Mouse (Mus musculus) neural tube, embryonic 11.5 days (tissue): ENCODE data around the gene Pbp2. TPM values are rescaled to one million over a fixed set of nuclear protein-coding genes. Genes with fewer than 3 reads are reported as not detected.

Source experiments
- ATAC-seq: fragments of 200-750 bp; cut with Nextera tagmentation; 2 replicates; pipeline ENCODE4 v1.8.0; 2017; ENCODE audit warnings: moderate number of reproducible peaks, mild to moderate bottlenecking, moderate TSS enrichment, moderate library complexity; ENCODE audit not compliant: insufficient read depth, low FRiP score, low TSS enrichment
- DNase-seq: peaks from one replicate; pipeline ENCODE4 v3.0.0-alpha.2; 2015; ENCODE audit warnings: low spot score
- H3K27ac ChIP-seq: fragments of 300-500 bp; sonication (generic); 2 replicates; pipeline ENCODE4 v1.5.1; 2014; ENCODE audit warnings: low read depth, mild to moderate bottlenecking, low read length
- H3K27me3 ChIP-seq: fragments of 300-500 bp; sonication (generic); 2 replicates; pipeline ENCODE4 v1.6.1; 2014; ENCODE audit warnings: mild to moderate bottlenecking, low read length, mixed read lengths; ENCODE audit not compliant: control insufficient read depth, insufficient read depth
- H3K36me3 ChIP-seq: fragments of 300-500 bp; sonication (generic); 2 replicates; pipeline ENCODE4 v1.6.1; 2014; ENCODE audit warnings: mild to moderate bottlenecking, low read length, moderate library complexity, mixed read lengths; ENCODE audit not compliant: control insufficient read depth, insufficient read depth
- H3K4me1 ChIP-seq: fragments of 300-500 bp; sonication (generic); 2 replicates; pipeline ENCODE4 v1.6.1; 2014; ENCODE audit warnings: low read length, mixed read lengths; ENCODE audit not compliant: control insufficient read depth, insufficient read depth
- H3K4me2 ChIP-seq: fragments of 300-500 bp; sonication (generic); 2 replicates; pipeline ENCODE4 v1.6.1; 2014; ENCODE audit warnings: low read depth, mild to moderate bottlenecking, moderate library complexity
- H3K4me3 ChIP-seq: fragments of 300-500 bp; sonication (generic); 2 replicates; pipeline ENCODE4 v1.5.1; 2014; ENCODE audit warnings: low read depth, low read length
- H3K9ac ChIP-seq: fragments of 300-500 bp; sonication (generic); 2 replicates; pipeline ENCODE4 v1.6.1; 2014; ENCODE audit warnings: mild to moderate bottlenecking, low read length
- H3K9me3 ChIP-seq: fragments of 300-500 bp; sonication (generic); 2 replicates; pipeline ENCODE4 v1.6.1; 2016; ENCODE audit warnings: low read length; ENCODE audit not compliant: control insufficient read depth
- WGBS: fragments of 180-500 bp; shearing (Covaris S2); extraction: QIAGEN DNeasy Blood & Tissue Kit; methylation state at CpG from one replicate; pipeline ENCODE4 v1.1.7; 2014; 5-methylcytosine and 5-hydroxymethylcytosine counted together
- polyA plus RNA-seq: library from polyadenylated mRNA; unstranded; fragments of >200 nt; fragmentation: Nextera tagmentation; extraction: Ambion mirVana; gene quantifications from 2 replicates; pipeline ENCODE4 v1.2.1, GENCODE M21; 2014

Gene Pbp2
- polyA plus RNA-seq, 1 experiment from 2014 or later: not detected

DNA sequence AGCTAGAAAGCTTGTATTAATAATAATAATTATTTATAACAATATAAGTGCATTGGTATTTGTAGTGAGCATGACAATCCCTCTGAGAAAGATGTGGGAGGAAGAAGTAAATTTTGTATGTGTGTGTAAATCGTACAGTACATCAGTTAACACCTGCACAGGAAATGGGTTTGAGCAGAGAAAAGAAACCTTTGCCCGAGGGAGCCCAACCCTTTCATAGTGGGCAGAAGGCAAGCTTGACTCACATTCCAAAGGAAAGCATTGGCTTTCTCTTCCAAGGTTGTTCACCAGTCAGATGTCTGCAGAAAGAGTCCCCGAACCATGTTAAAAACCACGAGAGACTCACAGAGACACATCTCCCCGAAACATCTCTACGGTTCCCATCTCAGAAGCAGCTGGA is 37.1 kb downstream of the Pbp2 start:
- Histone ChIP-seq H3K4me1 (0 out of 2 replicates have a peak, but pooled peaks cover 3% of the 10 kb centered on the region), H3K27me3 (no peaks in the 10 kb centered on the region), H3K4me3 (no peak overlapping the region), H3K9me3 (no peaks in the 10 kb centered on the region), H3K36me3 (no peaks in the 10 kb centered on the region), H3K4me2 (no peak overlapping the region), H3K27ac (no peak overlapping the region), H3K9ac (no peak overlapping the region)
- WGBS: 88% methylated on average over 6 of the region's 6 CpGs
- DNase-seq (no peak), ATAC-seq (no peak)

DNA sequence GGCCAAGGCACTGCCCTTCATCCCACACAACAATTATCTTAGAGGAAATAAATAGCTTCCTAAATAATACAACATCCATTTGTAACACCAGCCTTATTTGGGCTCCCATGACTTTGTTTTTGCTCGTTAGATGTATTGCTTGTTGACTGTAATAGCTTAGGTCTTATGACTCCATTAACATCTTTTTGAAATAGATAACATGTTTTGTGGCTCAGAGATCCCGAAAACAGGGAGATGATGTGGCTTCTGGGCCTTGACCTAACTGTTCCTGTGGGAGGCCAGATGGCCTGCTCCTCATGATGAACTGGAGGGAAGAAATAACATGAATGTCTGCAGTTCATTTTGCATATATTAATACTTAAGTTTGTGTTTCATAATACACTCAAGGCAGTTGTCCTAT is 38.4 kb downstream of the Pbp2 start:
- ATAC-seq (no peak), DNase-seq (no peak)
- Histone ChIP-seq H3K4me2 (no peak overlapping the region), H3K9ac (no peak overlapping the region), H3K9me3 (no peaks in the 10 kb centered on the region), H3K4me1 (0 out of 2 replicates have a peak, but pooled peaks cover 3% of the 10 kb centered on the region), H3K36me3 (no peaks in the 10 kb centered on the region), H3K4me3 (no peak overlapping the region), H3K27me3 (no peaks in the 10 kb centered on the region), H3K27ac (no peak overlapping the region)
- WGBS: 72% methylated on average over 2 of the region's 2 CpGs

DNA sequence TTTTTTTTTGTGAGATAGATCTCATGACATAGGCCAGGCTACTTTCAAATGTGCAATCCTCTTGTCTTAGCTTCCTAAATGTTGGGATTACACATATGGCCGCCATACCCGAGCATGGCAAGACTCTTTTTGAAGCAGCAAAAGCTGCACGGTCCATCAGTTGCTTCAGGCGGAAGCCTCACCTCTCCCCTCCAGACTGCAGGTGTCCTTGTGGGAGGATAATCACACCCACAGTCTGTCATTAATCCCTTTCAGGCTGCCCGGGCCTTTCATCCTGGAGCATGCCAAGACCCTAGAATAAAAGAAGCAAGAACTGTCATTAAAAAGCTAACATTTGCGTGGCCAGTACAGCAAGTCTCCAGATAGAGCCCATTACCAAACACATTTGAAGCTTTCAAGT is 40.6 kb downstream of the Pbp2 start:
- H3K9ac ChIP-seq: no peak overlapping the region
- 0 out of 2 replicates have a peak, but pooled peaks cover 3% of the 10 kb centered on the region for H3K4me1 ChIP-seq
- H3K9me3 ChIP-seq: no peaks in the 10 kb centered on the region
- H3K27ac ChIP-seq: no peak overlapping the region
- H3K36me3 ChIP-seq: no peaks in the 10 kb centered on the region
- no peaks in the 10 kb centered on the region for H3K27me3 ChIP-seq
- WGBS: 28% methylated on average over 6 of the region's 6 CpGs
- DNase-seq (no peak), ATAC-seq (no peak)
- no peak overlapping the region for H3K4me2 ChIP-seq
- H3K4me3 ChIP-seq: no peak overlapping the region

DNA sequence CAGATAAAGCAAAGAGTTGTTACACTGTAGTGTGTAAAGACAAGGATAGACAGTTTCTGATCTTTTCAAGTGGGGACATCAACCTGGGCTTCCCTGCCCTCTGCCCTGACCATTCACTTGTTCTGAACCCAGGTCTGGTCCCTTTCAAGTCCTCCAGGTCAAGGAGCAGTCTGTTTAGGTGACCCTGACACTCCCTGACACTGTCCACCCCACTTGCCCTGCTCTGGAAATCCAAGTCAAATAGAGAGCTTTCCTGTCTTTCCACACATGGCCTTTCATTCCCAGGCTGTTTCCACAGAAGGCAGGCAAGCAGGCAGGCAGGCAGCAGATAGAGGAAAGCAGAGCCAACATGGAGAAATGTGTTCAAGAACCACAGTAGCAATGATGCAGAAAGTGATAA is 41.8 kb downstream of the Pbp2 start:
- no peak overlapping the region for H3K4me3 ChIP-seq
- no peak overlapping the region for H3K4me2 ChIP-seq
- no peaks in the 10 kb centered on the region for H3K9me3 ChIP-seq
- H3K9ac ChIP-seq: no peak overlapping the region
- H3K27me3 ChIP-seq: no peaks in the 10 kb centered on the region
- DNase-seq: no peak
- H3K27ac ChIP-seq: no peak overlapping the region
- H3K4me1 ChIP-seq: 0 out of 2 replicates have a peak, but pooled peaks cover 3% of the 10 kb centered on the region
- no peaks in the 10 kb centered on the region for H3K36me3 ChIP-seq
- ATAC-seq: no peak

DNA sequence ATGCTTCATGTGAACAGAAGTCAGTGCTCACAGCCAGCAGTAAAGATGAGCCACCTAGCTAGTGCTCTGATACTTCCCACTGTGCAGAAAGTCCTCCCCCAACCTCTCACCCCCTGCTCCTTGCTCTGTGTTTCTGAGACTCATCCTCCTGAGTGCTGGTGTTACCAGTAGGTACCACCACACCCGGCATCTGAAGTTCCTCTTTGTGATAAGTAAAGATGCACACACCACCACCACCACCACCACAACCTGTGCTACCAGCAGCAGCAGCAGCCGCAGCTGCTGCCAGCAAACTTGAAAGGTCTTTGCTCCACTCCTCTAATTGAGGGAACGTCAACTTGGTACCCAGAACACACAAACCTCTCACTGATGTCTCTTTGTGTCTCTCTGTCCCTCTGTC is 43.0 kb downstream of the Pbp2 start:
- H3K4me2 ChIP-seq: no peak overlapping the region
- H3K27ac ChIP-seq: no peak overlapping the region
- H3K36me3 ChIP-seq: no peaks in the 10 kb centered on the region
- no peaks in the 10 kb centered on the region for H3K9me3 ChIP-seq
- 75% methylated on average over 3 of the region's 3 CpGs for WGBS
- no peak overlapping the region for H3K9ac ChIP-seq
- DNase-seq: no peak
- no peaks in the 10 kb centered on the region for H3K27me3 ChIP-seq
- H3K4me1 ChIP-seq: 0 out of 2 replicates have a peak, but pooled peaks cover 3% of the 10 kb centered on the region
- no peak for ATAC-seq
- H3K4me3 ChIP-seq: no peak overlapping the region

DNA sequence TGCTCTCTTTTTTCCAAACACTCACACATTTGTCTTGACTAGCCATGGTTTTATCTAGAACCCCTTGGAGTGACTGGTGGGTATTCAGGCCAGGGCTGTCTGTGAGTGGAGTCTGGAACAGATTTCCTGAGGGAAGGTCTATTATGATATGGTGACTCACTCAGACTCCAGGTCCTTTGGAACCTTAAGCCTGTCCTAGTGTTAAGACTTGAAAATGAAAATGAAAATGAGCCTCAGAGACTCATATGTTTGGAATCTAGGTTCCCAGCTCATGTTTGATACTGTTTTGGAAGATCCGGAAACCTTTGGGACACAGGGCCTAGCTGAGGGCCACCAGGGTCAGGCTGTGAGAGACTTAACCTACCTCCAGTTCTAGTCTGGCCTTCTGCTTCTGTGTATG is 44.1 kb downstream of the Pbp2 start:
- H3K36me3 ChIP-seq: no peaks in the 10 kb centered on the region
- no peak for ATAC-seq
- DNase-seq: no peak
- no peak overlapping the region for H3K9ac ChIP-seq
- no peak overlapping the region for H3K4me2 ChIP-seq
- H3K27me3 ChIP-seq: no peaks in the 10 kb centered on the region
- 100% methylated on average over 1 of the region's 1 CpGs for WGBS
- H3K4me3 ChIP-seq: no peak overlapping the region
- no peak overlapping the region for H3K27ac ChIP-seq
- no peaks in the 10 kb centered on the region for H3K4me1 ChIP-seq
- no peaks in the 10 kb centered on the region for H3K9me3 ChIP-seq

DNA sequence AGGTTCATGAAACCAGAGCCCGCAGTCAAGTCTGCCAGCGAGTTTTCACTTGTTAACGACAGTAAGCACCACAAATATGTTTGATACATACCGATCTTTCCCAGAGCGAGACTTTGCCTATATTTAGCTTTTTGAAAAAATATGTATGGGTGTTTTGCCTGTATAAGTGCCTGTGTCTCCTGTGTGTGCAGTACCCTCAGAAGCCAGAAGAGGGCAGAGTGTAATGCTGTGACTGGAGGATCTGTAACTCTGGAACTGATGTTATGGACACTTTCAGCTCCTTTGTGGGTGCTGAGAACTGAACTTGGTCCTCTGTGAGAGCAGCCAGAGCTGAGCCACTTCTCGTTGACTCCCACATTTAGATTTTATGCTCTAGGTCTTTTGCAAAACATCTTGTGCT is 46.1 kb downstream of the Pbp2 start:
- WGBS: 93% methylated on average over 6 of the region's 6 CpGs
- Histone ChIP-seq H3K36me3 (no peaks in the 10 kb centered on the region), H3K9ac (no peak overlapping the region), H3K4me2 (no peak overlapping the region), H3K4me1 (no peaks in the 10 kb centered on the region), H3K9me3 (no peaks in the 10 kb centered on the region), H3K27me3 (no peaks in the 10 kb centered on the region), H3K4me3 (no peak overlapping the region), H3K27ac (no peak overlapping the region)
- DNase-seq (no peak), ATAC-seq (no peak)

DNA sequence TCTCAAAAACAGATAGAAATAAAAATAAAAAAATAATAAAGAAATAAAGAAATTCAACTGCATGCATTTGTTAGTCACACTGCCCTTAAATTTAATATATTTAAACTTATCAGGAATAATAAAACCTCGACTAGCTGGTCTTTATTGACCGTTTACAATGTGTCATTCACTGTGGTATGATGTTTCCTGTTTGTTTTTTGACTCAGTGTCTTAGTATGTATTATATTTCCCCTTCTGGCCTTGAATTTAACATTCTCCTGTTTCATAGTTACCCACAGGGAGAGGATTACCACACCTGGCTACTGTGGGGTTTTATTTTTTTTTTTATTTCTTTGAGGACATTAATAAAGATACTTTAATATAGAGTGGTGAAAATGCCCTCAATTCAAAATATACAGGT is 47.6 kb downstream of the Pbp2 start:
- Histone ChIP-seq H3K9me3 (no peaks in the 10 kb centered on the region), H3K36me3 (no peaks in the 10 kb centered on the region), H3K27ac (no peak overlapping the region), H3K9ac (no peak overlapping the region), H3K27me3 (no peaks in the 10 kb centered on the region), H3K4me3 (no peak overlapping the region), H3K4me2 (no peak overlapping the region), H3K4me1 (no peaks in the 10 kb centered on the region)
- WGBS: 83% methylated on average over 2 of the region's 2 CpGs
- ATAC-seq: no peak
- DNase-seq: no peak

DNA sequence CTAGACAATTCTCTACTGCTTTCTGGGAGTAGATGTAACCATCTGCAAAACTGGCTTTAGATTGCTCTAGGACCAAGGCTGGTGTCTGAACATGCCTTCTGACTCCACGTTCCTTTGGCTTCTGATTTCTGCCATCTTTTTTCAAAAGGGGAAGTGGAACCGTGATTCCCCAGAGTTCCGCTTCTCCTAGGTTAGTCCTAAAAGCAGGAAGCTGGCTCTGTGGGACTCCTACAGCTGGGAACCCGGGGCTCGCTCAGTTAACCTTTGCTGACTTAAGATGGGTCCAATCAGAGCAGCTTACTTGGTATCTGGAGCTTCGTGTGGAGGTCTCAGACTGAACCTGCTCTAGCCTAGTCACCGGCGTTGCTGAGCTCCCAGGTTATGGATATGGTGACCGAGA is 49.1 kb downstream of the Pbp2 start:
- no peak overlapping the region for H3K27ac ChIP-seq
- no peaks in the 10 kb centered on the region for H3K27me3 ChIP-seq
- H3K36me3 ChIP-seq: no peaks in the 10 kb centered on the region
- DNase-seq (no peak), ATAC-seq (no peak)
- no peaks in the 10 kb centered on the region for H3K9me3 ChIP-seq
- no peaks in the 10 kb centered on the region for H3K4me1 ChIP-seq
- H3K9ac ChIP-seq: no peak overlapping the region
- 89% methylated on average over 9 of the region's 9 CpGs for WGBS
- H3K4me2 ChIP-seq: no peak overlapping the region
- no peak overlapping the region for H3K4me3 ChIP-seq
